Mouse (Mus musculus) myocyte (in vitro differentiated cells): ENCODE measurements around the gene Tnnc1.

Source experiments
- E2F4 ChIP-seq: IDR thresholded peaks from one replicate; pipeline ENCODE4 v1.6.1; 2011; ENCODE audit warnings: mild to moderate bottlenecking, control low read depth, moderate library complexity; ENCODE audit not compliant: insufficient read depth
- MYOG ChIP-seq, 3 experiments: IDR thresholded peaks; one replicate each; pipeline ENCODE4 v1.6.1; 2011; ENCODE audit warnings: control low read depth in 2 of 3, low read depth in 2 of 3, mild to moderate bottlenecking in 2 of 3; ENCODE audit not compliant: insufficient read length in 2 of 3, control insufficient read depth in 1 of 3, insufficient read depth in 1 of 3
- POLR2A ChIP-seq: IDR thresholded peaks from one replicate; pipeline ENCODE4 v1.6.1; 2011; ENCODE audit warnings: low read depth, mild to moderate bottlenecking, control low read depth, moderate library complexity; ENCODE audit not compliant: insufficient read length
- POLR2AphosphoS2 ChIP-seq: IDR thresholded peaks from one replicate; pipeline ENCODE4 v1.6.1; 2011; ENCODE audit warnings: low read depth, control low read depth; ENCODE audit not compliant: insufficient read length
- TCF12 ChIP-seq: IDR thresholded peaks from one replicate; pipeline ENCODE4 v1.6.1; 2011; ENCODE audit warnings: mild to moderate bottlenecking, control low read depth; ENCODE audit not compliant: poor library complexity, insufficient read depth, severe bottlenecking
- USF1 ChIP-seq: IDR thresholded peaks from one replicate; pipeline ENCODE4 v1.6.1; 2011; ENCODE audit warnings: low read depth, mild to moderate bottlenecking, control low read depth, moderate library complexity

DNA sequence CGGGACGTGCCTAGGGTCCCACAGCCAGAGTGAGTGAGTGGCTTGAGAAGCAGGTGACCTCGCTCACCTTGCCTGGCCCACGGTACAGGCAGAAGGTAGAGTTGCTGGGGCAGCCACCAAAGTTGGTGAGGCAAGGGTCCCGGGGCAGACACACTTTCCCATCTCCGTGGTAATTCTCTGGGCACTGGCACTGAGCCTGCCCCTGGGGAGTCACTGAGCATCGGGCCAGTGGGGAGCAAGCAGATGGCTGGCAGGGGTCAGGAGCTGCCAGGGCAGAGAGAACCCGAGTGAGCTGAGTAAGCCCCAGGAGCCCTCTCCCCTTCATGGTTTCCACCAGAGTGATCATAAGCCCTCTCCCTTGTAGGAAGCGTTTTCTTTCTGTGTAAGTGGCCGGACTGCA is 46.5 kb upstream of the Tnnc1 start:
- no peak for TF ChIP-seq POLR2AphosphoS2
- TF ChIP-seq POLR2A, result no peak
- TF ChIP-seq USF1, result no peak
- TF ChIP-seq TCF12, result no peak
- TF ChIP-seq E2F4, result no peak
- no peak for TF ChIP-seq MYOG (IDR thresholded peaks at IDR 0.05; ENCODE audit: control insufficient read depth in 1 of 3, insufficient read depth in 1 of 3, insufficient read length in 2 of 3, low read depth in 2 of 3)
